Mouse (Mus musculus): ENCODE data around the gene Dnajc22. TPM values are rescaled to one million over a fixed set of nuclear protein-coding genes. Genes with fewer than 3 reads are reported as not detected.
A peak's percentile ranks its signal among the peaks of the same experiment; 100 is the strongest.

Dnajc22 gene
- polyA plus RNA-seq, 1 experiment = 0.06 TPM

GRCm38 (mm10) chr15:99096061-99096793 is 3.3 kb downstream of the Dnajc22 start:
- no peak overlapping the region for H3K4me3 ChIP-seq (ENCODE audit: insufficient read depth, low read length)
- TF ChIP-seq CTCF (IDR thresholded peaks at IDR 0.05; ENCODE audit: extremely low read depth, insufficient read depth, low read length) (no peak), POLR2A (IDR thresholded peaks at IDR 0.05; ENCODE audit: extremely low read depth, insufficient read depth, low read length) (no peak)
- H3K27ac ChIP-seq (ENCODE audit: insufficient read depth, low read length) = no peak overlapping the region
- H3K4me1 ChIP-seq (ENCODE audit: control insufficient read depth, insufficient read depth, low read length) = no peaks in the 10 kb centered on the region

DNA sequence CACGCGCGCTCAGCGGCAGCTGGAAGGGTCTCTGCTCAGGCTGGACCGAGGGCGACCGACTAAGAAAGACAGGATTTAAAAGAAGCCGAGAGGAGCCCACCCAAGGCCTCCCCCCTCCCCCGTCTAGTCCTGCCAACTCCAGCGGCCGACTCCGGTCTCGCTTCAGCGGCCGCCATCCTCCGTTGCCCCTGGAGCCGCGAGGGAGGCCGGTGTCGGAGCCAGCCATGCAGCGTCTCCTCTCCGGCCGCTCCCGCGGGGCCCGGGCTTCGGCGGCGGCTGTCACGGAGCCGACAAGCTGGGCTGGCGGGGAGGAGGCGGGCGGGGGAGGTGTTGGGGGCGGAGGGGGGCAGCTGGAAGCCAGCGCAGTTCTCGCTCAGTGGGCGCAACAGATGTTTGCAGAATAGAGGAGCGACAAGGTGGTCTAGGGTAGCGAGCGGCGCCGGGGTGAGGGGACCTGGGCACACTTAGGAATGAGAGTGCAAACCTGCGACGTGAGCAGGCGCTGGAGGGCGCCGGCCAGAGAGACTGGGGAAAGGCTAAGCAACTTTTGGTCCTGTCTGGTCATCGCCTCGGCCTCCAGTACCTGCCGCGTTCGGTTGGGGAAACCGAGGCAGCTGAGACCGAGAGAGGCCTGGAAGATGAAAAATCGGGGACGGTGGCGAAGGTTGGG is 4.0 kb downstream of the Dnajc22 start:
- H3K27ac ChIP-seq (ENCODE audit: insufficient read depth, low read length) = no peak overlapping the region
- H3K4me1 ChIP-seq (ENCODE audit: control insufficient read depth, insufficient read depth, low read length) = no peaks in the 10 kb centered on the region
- TF ChIP-seq POLR2A (IDR thresholded peaks at IDR 0.05; ENCODE audit: extremely low read depth, insufficient read depth, low read length) (no peak), CTCF (IDR thresholded peaks at IDR 0.05; ENCODE audit: extremely low read depth, insufficient read depth, low read length) (no peak)
- H3K4me3 ChIP-seq (ENCODE audit: insufficient read depth, low read length) = no peak overlapping the region

DNA sequence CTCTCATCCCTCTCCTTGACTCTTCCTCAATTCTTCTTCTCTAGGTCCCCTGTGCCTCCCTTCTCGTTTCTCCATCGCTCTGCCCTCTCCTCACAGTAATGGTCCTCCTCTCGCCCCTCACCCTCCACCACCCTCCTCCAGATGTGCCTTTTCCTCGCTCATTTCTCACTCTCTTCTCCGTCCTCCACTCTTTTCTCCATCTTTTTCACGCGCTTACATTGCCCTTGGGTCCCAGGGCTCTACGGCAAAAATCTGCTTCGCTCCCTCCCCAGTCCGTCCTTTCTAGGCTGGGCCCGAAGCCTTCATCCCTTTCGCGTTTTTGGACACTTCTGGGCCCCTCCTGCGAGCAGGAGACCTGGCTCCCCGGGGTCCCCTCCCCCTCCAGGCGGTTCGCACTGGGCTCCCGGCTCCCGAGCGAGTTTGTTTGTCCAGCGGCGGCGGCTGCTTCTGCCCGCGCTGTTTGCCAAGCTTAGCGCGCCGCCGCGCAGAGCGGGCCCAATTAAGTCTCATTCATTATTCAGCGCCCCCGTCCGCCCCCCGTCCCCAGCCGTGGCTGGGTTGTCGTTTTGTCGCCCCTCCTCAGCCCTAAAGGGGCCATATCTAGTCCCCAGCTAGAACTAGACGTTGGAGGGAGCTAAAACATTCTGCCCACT is 5.0 kb downstream of the Dnajc22 start:
- TF ChIP-seq CTCF (IDR thresholded peaks at IDR 0.05; ENCODE audit: extremely low read depth, insufficient read depth, low read length) (no peak), POLR2A (IDR thresholded peaks at IDR 0.05; ENCODE audit: extremely low read depth, insufficient read depth, low read length) (no peak)
- Histone ChIP-seq H3K4me1 (ENCODE audit: control insufficient read depth, insufficient read depth, low read length) (no peaks in the 10 kb centered on the region), H3K27ac (ENCODE audit: insufficient read depth, low read length) (no peak overlapping the region), H3K4me3 (ENCODE audit: insufficient read depth, low read length) (no peak overlapping the region)

DNA sequence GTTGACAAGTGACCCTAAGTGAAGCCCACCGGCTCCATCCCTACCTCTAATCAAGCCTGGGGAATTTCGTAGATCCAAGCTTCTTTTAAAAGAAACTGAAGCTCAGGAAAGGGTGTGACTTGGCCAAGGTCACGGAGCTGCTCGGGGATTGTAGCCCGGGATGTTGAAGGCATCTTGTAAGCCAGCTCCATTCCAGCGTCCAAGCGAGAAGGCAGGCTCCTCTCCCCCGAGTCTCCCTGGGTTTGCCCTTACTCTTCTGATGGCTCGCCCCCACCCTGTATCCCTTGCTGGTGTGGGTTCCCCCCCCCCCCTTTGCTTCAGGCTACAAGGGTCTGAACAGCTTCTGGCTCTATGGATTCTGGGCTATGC is 5.5 kb downstream of the Dnajc22 start:
- Histone ChIP-seq H3K4me3 (ENCODE audit: insufficient read depth, low read length) (no peak overlapping the region), H3K4me1 (ENCODE audit: control insufficient read depth, insufficient read depth, low read length) (no peaks in the 10 kb centered on the region)
- TF ChIP-seq POLR2A (IDR thresholded peaks at IDR 0.05; ENCODE audit: extremely low read depth, insufficient read depth, low read length) = no peak

DNA sequence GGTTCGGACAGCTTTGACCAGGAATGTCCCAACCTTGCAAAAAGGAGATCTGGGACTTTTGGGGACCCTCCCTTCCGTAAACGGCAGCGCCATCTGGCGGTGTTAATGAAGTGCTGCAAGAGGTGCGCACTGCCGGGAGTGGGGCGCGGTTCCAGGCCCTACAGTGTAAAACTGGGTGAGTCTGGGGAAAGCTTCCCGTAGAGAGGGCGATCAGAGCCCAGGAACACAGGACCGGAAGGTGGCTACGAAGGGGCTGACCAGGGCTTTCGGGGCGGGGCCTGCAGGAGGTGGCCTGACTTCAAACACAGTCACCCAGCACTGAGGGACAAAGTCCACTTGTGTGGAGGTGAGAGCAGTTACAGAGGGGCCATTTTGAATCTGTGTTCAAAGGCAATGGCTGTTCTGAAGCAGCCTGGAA is 6.2 kb downstream of the Dnajc22 start:
- H3K27ac ChIP-seq (ENCODE audit: insufficient read depth, low read length) = no peak overlapping the region
- H3K4me3 ChIP-seq (ENCODE audit: insufficient read depth, low read length) = no peak overlapping the region
- TF ChIP-seq POLR2A (IDR thresholded peaks at IDR 0.05; ENCODE audit: extremely low read depth, insufficient read depth, low read length) = no peak
- peak; percentile 58 for TF ChIP-seq CTCF (IDR thresholded peaks at IDR 0.05; ENCODE audit: extremely low read depth, insufficient read depth, low read length)
- H3K4me1 ChIP-seq (ENCODE audit: control insufficient read depth, insufficient read depth, low read length) = no peaks in the 10 kb centered on the region

More for the DNA sequence above, 5.5 kb downstream of the Dnajc22 start:
- no peak overlapping the region for H3K27ac ChIP-seq (ENCODE audit: insufficient read depth, low read length)

DNA sequence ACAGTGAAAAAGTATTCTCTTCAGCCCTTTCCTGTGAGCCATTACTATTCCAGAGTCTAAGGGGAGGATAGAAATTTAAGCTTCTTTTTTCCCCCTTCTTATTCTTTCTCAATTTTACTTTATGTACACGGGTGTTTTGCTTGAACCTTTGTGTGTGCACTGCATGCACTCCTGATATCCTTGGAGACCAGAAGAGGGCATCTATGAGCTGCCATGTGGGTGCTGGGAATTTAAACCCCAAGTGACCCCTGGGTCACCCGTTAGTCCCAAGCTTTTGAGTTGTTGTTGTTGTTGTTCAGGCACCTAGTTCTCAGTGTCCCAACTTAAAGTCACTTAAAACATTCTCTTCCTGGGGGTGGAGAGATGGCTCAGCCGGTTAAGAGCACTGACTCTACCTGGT is 7.0 kb downstream of the Dnajc22 start:
- Histone ChIP-seq H3K27ac (ENCODE audit: insufficient read depth, low read length) (no peak overlapping the region), H3K4me3 (ENCODE audit: insufficient read depth, low read length) (no peak overlapping the region)

DNA sequence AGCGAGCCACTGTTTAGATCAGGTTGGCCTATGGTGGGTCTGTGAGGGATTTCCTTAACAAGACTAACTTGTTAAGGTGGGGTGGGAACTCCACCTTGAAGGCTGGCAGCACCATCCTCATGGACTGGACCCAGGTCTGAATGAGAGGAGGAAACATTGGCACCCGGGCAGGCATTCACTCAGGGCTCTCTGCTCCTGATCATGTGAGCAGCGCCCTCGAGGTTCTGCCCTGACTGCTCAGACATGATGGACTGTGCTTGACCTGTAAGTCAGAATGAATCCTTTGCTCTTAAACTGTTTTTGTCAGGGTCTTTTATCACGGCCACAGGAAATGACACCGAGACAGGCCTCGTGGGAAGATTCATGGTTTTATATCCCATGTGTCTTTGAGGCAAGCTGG is 12.3 kb downstream of the Dnajc22 start:
- no peak overlapping the region for H3K27ac ChIP-seq (ENCODE audit: insufficient read depth, low read length)

More for the DNA sequence above, 7.0 kb downstream of the Dnajc22 start:
- no peak for TF ChIP-seq CTCF (IDR thresholded peaks at IDR 0.05; ENCODE audit: extremely low read depth, insufficient read depth, low read length)
- TF ChIP-seq POLR2A (IDR thresholded peaks at IDR 0.05; ENCODE audit: extremely low read depth, insufficient read depth, low read length) = no peak
- no peaks in the 10 kb centered on the region for H3K4me1 ChIP-seq (ENCODE audit: control insufficient read depth, insufficient read depth, low read length)

DNA sequence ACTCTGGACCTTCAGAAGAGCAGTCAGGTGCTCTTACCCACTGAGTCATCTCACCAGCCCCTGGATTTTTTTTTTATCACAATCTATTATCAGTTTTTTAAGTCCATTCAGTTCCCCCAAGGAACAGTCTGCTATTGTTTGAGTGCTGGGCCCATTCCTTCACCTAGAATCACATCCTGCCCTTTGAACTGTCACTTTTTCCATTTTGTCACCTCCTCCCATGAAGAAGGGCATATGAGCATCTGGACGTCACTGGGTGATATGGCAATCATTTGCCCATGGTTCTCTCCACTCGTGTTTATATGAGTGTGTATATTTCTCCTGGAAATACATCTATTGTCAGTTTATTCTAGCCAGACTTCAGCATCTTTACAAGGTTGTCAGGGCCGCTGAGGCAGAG is 14.9 kb downstream of the Dnajc22 start:
- Histone ChIP-seq H3K4me3 (ENCODE audit: insufficient read depth, low read length) (no peak overlapping the region), H3K27ac (ENCODE audit: insufficient read depth, low read length) (no peak overlapping the region), H3K4me1 (ENCODE audit: control insufficient read depth, insufficient read depth, low read length) (no peaks in the 10 kb centered on the region)
- TF ChIP-seq POLR2A (IDR thresholded peaks at IDR 0.05; ENCODE audit: extremely low read depth, insufficient read depth, low read length) = no peak
- TF ChIP-seq CTCF (IDR thresholded peaks at IDR 0.05; ENCODE audit: extremely low read depth, insufficient read depth, low read length) = no peak

More for the DNA sequence above, 12.3 kb downstream of the Dnajc22 start:
- Histone ChIP-seq H3K4me3 (ENCODE audit: insufficient read depth, low read length) (no peak overlapping the region), H3K4me1 (ENCODE audit: control insufficient read depth, insufficient read depth, low read length) (no peaks in the 10 kb centered on the region)
- TF ChIP-seq POLR2A (IDR thresholded peaks at IDR 0.05; ENCODE audit: extremely low read depth, insufficient read depth, low read length) (no peak), CTCF (IDR thresholded peaks at IDR 0.05; ENCODE audit: extremely low read depth, insufficient read depth, low read length) (no peak)

DNA sequence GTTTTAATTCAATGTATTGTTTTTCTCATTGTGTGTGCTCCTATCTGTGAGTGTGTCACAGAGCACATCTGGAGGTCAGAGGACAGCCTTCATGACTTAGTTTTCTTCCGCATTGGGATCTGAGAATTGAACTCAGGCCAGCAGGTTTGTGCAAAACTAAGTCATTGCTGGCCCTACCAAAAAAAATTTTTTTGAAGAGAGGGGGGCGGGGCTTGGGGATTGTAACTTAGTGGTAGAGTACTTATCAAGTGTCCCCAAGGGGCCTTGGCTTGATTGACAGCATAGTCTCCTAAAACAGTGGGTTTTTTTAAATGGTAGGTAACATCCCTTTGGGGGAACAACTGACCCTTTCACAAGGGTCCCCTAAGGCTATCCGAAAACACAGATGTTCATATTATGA is 18.2 kb downstream of the Dnajc22 start:
- TF ChIP-seq POLR2A (IDR thresholded peaks at IDR 0.05; ENCODE audit: extremely low read depth, insufficient read depth, low read length) (no peak), CTCF (IDR thresholded peaks at IDR 0.05; ENCODE audit: extremely low read depth, insufficient read depth, low read length) (no peak)
- Histone ChIP-seq H3K27ac (ENCODE audit: insufficient read depth, low read length) (no peak overlapping the region), H3K4me1 (ENCODE audit: control insufficient read depth, insufficient read depth, low read length) (no peaks in the 10 kb centered on the region), H3K4me3 (ENCODE audit: insufficient read depth, low read length) (no peak overlapping the region)

Data from cortical plate, adult 2 months (tissue).